Mouse (Mus musculus) left cerebral cortex, postnatal 14 days (tissue): ENCODE results near the gene Arl5c. TPM values are rescaled to one million over a fixed set of nuclear protein-coding genes. Genes with fewer than 3 reads are reported as not detected.
A peak's percentile ranks its signal among the peaks of the same experiment; 100 is the strongest.

Source experiments
- DNase-seq, 2 experiments: peaks; one replicate each; pipeline ENCODE4 v3.0.0; 2021 to 2022; ENCODE audit warnings: low spot score in 2 of 2, mixed read lengths in 1 of 2
- intact Hi-C: fragments of 180-260 bp; cut with DNase I; formaldehyde crosslinking; loops from one replicate; pipeline ENCODE4 v1.15.1; 2025
- long read RNA-seq, 2 experiments: library from polyadenylated mRNA; stranded (forward); transcript quantifications; one replicate each; pipeline ENCODE4 v2.0.0; 2021
- total RNA-seq, 2 experiments: library from RNA; stranded (reverse); gene quantifications; 2 replicates each; pipeline ENCODE4 v1.2.3; 2021

Arl5c gene
- total RNA-seq: 1 to 10 TPM; 2.2 to 2.3 TPM
- long read RNA-seq, experiment 1: 0 reads
- long read RNA-seq, experiment 2: 0 reads

DNA sequence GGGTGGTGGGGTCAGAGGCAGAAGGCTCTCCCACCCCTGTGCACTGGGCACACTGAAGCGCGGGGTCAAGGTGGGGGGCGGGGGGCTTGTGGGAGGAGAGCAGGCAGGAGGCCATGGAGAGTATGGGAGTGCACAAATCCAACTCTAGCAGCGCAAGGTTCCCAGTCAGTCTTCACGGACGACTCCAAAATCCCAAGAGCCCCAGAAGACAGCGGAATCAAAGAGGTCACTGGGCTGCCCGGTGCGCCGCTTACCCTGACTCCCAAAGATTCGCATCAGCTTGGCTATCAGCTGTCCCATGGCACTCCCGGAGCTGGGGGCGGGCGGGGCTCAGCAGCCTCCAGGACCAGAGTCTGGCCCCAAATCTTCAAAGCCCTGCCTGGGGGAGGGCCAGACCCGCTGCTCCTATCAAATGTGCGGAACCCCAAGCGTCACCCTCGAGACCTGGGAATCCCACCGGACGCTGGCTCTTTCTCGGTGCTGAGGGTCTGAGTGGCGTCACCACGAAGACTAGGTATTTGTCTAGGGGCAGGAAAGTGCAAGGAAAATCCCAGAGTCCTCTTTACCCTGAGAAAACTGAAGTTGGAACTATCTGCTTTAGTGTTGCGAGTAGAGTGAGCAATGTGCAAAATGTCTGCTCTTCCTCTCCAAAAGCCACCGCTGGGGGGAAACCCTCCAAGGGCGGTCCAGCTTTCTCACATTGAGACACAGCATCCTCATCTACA, at the start of gene Arl5c:
TSS of gene Arl5c (minus strand) at position 618 of the 725 bp plus-strand sequence.
- intact Hi-C loops: no loop called here
- no peak for DNase-seq

DNA sequence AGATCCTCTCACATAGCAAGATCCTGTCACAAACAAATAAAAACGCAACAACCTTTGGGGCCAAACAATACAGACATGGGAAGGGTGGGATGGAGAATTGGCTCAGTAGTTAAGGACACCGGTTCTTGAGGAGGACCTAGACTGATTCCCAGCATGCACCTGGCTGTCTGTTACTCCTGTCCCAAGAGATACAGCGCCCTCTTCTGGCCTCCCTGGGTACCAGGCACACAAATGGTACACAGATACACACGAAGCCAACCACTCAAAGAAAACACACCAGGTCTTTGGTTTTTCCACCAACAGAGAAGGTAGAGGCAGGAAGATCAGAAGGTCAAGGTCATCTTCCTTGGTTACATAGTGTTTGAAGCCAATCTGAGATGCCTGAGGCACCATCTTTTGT, 49.6 kb upstream of the Arl5c start:
- no peak for DNase-seq

DNA sequence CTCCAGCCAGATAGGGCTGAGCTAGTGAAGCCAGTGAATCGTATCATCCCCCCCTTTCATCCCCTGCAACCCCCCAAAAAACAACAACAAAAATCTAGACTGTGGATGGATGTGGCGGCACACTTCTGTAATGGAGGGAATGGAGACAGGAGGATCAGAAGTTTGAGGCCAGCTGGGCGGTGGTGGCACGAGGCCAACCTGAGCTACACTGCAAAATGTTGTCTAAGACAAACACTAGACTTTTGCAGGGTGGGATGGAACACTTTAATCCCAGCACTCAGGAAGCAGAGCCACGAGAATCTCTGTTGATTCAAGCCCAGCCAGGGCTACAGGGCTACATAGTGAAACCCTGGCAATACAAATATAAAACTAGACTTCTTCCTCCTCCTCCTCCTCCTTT, 48.1 kb upstream of the Arl5c start:
- no peak for DNase-seq
- intact Hi-C loops: no loop called here

More for the DNA sequence above, 49.6 kb upstream of the Arl5c start:
- intact Hi-C loops: no loop called here

DNA sequence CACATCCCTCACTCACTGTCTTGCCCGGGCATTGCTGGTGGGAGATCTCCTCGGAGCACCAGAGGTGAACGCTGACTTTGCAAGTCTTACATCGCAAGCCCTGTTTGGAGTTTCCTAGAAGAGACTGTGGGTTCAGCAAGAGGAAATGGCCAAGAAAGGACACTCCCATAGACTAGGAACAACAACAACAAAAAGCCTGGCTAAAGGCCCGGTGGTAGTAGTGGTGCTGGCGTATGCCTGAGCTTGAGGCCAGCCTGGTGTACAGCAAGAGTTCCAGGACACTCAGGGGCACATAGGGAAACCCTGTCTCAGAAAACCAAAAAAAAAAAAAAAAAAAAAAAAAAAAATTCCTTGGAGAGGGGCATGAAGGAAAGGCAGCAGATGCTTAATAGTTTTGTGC, 46.8 kb upstream of the Arl5c start:
- intact Hi-C loops: no loop called here
- DNase-seq: no peak

DNA sequence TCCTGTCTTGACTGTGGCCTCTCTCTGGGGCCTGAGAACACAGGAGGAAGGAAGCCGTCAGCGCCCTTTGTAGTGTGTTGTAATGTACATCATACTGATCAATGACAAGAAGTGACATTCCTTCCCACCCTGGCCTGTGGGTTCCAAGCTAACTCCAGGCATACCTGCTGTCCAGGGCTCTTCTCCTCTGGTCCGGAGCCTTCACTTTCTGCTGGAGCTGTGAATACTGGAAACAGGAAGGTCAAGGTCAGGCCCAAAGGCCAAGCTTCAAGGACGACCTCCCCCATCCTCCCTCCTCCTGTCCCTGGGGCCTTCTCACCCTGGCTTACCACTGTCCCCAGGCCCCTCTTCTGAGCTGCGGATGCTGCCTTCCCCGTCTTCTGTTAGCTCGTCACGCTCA, 45.0 kb upstream of the Arl5c start:
- DNase-seq: no peak
- intact Hi-C loops: no loop called here

DNA sequence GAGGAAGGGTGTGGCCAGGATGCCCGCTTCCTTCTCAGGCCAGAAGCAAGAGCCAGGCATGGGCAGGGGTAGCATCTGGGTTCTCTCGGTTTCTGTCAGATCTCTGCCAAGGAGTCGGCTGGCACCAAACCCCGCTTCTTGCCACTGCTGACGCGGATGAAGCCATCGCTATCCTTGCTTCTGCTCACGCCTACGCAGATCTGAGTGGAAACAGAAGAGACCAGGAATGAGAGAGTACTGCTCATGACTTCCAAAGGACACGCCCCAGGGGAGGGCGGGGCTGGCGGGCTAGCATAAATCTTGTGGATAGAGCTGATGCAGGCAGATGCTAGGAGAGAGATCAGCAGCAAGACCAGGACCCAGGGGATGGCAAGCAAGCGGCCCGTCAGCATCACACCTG, 41.9 kb upstream of the Arl5c start:
- DNase-seq: peak; percentile 57 to 86
- intact Hi-C loops: no loop called here

DNA sequence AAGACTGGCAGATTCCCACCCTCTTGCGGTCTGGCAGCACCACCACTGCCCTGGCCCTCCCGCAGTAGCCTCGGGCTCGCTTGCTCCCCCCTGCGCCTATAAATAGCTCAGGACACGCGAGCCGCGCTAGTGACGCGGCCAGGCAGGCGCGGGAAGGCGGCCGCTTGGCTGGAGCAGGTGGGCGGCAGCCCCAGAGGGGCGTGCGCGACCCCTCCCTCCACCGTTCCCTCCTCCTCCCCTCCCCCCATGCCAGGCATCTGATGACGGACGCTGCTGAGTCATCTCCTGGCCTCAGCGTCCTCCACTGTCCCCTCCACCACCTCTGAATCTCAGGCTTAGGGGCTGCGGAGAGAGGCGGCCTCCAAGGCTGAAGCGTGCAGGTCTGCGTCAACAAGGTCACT, 40.0 kb upstream of the Arl5c start:
- peak in 1 of 2 experiments; percentile 58 for DNase-seq
- intact Hi-C loops: no loop called here

DNA sequence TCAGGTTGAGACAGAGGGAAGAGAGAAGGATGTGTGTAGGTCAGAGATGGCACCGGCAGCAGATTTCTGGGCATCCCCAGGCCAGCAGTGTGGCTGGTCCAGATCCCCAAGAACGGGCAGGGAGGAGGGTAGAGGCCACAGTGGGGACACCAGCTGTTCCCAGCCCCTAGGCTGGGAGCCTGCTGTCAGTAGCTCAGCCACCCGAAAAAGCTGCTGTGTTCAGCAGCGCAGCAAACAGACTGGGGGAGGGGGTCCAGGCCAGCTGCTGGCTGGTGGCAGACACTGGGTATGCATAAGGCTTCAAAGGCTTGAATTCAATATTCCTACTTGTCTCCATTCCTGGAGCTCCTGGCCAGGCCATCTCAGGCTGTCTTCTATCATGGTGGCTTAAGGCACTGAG, 38.9 kb upstream of the Arl5c start:
- peak; percentile 53 to 73 for DNase-seq
- intact Hi-C loops: no loop called here

DNA sequence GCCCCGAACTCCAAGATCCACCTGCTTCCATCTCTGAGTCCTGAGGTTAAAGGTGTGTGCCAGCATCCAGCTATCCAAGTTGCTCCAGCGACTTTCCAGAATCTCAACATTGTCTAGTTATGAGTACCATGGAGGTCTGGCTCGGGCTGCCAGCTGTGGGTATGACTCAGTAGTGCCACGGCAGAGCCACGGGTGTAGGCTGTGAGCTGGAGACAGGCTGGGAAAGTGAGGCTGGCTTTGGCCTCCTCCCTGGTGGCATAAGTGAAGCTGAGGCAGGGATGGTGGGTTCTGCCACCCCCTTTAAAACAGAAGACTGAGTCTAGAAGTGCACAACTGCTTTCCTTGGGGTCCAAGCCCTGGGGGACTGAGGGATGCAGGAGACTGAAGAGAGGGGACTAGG, 38.1 kb upstream of the Arl5c start:
- no peak for DNase-seq
- intact Hi-C loops: no loop called here

DNA sequence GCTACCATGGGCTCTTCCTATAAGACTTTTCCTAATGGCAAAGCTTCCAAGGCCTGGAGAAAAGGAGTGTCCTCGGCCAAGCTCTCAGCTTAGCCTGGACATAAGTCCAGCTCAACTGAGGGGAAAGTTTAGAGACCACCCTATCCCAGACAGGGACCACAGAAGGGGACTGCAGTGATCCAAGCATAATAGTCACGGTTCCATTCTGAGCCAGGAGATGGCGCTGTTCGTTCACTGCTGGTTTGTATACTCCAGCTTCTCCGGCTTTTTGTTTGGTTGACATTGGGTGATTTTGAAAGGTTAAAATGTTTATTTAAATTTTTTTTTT, 35.4 kb upstream of the Arl5c start:
- peak; percentile 85 to 90 for DNase-seq
- intact Hi-C loops: loop anchor here (1.0 kb wide), 1 partner anchor 44 kb away; no protein-coding TSS in a partner anchor

DNA sequence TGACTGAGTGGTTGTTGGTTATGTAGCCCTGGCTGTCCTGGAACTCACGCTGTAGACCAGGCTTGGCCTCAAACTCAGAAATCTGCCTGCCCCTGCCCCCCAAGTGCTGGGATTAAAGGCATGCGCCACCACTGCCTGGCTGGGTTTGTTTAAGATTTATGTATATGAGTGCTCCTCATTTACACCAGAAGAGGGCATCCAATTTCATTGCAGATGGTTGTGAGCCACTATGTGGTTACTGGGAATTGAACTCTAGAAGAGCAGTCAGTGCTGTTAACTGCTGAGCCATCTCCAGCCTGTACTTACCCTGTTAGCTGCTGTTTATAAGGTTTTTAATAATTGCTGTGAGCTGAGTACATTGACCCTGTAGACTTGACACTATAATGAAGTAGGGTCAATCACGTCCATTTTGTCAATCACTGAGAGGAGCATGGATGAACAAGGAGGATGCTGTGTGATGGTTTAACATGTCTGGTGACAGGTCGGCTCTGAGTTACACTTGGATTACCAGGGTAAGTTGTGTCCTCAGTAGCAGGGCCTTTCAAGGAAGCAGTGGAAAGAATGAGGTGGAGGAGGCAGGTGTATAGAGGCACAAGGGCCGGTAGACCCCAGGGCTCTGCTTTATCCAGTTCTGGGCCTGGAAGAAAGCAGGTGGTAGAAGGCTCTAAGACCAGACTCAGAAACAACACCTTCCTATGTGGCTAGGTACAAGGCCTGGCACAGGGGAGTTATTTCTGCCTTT, 34.9 kb upstream of the Arl5c start:
- DNase-seq: no peak
- intact Hi-C loops: loop anchor here (1.0 kb wide), 1 partner anchor 44 kb away; no protein-coding TSS in a partner anchor

DNA sequence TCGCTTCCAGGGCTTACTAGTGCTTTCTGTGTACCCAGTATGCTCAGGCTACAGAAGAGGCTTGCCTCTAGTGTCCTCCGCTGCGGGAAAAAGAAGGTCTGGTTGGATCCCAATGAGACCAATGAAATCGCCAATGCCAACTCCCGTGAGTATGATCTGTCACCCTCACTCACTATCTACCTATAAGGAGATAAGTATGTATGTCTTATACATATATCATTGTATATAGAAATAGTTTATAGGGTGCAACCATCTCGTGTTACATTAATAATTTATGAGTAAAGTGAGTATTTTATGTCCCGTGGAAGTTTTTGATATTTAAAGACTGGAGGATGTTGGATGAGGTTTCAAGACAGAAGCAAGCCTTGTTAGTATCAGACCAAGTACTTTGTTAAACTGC, 31.8 kb upstream of the Arl5c start:
- no peak for DNase-seq
- intact Hi-C loops: no loop called here

DNA sequence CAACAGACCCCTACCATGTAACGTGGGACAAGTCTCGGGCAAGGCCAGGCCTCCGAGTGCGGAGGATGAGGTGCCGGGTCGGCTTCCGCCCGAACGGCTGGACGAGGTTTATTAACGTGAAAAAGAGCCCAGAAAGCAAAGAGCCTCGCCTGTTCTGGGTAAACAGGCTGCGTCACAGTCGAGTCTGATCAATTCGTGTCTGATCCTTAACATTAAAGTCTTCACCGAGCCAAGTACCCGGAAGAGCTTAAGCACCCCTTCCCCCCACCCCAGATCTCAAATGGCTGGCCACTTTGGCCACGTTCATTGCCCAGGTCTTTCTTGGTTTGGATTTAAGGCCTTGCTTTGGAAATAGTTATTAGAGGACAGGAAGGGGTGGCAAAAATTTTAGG, 31.3 kb upstream of the Arl5c start:
- DNase-seq: no peak
- intact Hi-C loops: no loop called here

DNA sequence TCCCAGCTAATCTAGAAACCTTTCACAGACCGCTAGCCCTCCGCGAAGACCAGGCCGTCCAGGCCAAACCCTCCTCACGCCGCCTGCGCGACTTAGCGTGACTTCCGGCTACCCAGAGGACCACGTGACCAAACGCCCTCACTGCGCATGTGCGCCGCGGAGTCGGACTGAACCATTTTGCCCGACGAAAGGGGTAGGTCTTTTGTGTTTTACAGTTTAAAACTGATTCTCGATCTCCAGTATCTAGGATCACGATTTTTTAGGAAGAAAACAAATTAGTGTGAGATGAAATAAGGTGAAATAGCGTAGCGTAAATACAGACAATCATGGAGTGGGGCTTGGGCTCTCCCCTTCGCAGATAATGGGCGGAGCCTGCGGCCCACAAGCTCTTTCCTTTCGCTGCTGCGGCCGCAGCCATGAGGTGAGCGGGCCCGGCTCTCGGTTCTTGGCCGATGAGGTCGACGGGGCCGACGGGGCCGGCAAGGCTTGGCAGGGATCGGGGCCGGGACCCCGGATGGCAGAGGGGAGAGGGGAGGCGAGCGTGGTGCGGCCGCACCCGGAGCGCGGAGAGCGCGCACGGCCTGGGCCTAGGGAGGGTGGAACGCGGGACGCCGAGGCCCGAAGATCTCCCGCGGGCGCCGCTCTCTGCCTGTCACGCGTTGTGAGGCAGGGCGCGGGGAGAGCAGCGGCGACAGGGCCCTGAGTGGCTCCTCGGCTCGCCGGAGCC, 30.8 kb upstream of the Arl5c start, which contains the start of gene Rpl19:
TSS of gene Rpl19 (plus strand) at position 141 of the 727 bp plus-strand sequence.
- peak; percentile 93 to 94 for DNase-seq
- intact Hi-C loops: no loop called here

DNA sequence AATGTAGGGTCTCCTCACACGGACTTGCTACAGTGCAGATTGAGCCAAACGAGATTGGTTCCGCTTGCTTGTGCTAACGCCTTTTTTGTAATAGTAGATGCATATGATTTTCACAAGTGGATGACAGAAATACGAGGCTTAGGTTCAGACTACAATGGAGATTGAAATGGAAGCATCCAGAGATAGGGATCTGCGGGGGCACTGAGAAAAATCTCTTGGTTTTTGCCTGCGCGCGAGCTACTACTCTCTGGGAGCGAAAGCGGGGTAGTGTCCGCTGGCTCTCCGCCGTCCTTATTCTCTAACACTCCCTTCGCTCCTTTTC, 30.2 kb upstream of the Arl5c start:
- no peak for DNase-seq
- intact Hi-C loops: no loop called here

DNA sequence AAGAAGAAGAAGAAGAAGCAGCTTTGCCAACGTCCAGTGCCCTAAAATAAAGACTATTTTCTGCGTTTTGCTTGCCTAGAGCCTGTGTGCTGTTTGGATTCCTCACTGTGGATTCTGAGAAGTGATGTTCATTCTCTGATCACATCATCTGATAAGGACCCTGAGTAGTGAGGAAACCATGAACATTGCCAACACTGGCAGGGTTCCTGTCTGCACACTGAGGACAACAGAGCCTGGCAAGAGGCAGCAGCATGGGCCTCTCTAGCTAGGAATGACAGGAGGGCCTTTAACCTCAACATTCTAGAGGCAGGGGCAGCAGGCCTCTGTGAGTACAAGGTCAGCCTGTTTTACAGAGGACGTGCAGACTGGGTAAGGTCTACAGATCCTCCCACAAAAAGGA, 28.5 kb upstream of the Arl5c start:
- no peak for DNase-seq
- intact Hi-C loops: no loop called here

DNA sequence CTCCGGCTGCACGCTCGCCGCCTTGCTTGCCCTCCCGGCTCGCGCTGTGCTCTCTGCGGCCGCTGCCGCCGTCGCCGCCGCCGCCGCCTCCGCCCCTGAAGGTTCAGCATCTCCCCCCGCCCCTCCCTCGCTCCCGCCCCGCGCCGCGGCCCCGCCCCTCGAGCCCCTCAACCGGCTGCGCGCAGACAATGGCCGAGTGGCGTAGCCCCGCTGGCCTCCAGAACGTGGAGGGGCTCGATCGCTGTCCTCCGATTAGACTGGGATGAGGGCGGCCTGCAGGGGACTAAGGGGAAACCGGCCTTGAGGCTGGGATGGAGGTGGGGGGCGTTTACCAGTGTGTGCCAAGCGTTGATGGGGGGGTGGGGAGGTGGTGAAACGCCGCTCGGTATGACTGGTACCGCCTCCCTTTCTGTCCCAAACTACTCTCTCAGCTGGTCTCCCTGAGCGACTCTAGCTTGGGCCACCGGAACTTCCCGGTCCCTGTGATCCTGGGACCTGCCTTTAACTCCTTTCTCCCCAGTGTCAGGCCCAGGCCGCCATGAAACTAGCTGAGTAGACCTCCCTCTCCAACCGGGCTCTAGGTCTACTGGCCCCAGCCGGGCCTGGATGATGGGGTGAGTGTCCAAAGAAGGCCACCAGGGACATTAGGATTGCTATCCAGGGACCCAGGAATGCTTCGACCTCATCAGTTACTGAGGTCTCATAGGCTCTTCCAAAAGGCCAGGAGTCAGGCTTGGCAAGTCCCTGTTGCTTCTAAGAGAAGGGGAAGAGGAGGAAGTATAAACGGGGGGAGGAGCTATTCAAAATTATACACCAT, 26.8 kb upstream of the Arl5c start, which contains the start of gene Cacnb1:
TSS of gene Cacnb1 (minus strand) at position 480 of the 817 bp plus-strand sequence.
- DNase-seq: no peak
- intact Hi-C loops: no loop called here

DNA sequence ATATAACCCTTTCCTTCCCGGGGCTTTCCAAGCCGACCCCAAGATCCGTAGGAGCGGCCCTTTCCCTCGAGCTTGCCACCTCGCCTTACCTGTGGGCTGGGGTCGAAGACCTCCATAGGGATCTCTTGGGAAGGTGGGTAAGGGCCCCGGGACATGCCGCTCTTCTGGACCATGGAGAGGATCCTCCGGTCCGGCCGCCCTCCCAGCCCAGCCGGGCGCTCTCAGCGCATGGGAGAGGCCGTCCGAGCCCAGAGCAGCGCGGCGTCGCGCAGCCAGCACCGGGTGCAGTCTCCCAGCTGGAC, 26.2 kb upstream of the Arl5c start:
- no peak for DNase-seq
- intact Hi-C loops: no loop called here

DNA sequence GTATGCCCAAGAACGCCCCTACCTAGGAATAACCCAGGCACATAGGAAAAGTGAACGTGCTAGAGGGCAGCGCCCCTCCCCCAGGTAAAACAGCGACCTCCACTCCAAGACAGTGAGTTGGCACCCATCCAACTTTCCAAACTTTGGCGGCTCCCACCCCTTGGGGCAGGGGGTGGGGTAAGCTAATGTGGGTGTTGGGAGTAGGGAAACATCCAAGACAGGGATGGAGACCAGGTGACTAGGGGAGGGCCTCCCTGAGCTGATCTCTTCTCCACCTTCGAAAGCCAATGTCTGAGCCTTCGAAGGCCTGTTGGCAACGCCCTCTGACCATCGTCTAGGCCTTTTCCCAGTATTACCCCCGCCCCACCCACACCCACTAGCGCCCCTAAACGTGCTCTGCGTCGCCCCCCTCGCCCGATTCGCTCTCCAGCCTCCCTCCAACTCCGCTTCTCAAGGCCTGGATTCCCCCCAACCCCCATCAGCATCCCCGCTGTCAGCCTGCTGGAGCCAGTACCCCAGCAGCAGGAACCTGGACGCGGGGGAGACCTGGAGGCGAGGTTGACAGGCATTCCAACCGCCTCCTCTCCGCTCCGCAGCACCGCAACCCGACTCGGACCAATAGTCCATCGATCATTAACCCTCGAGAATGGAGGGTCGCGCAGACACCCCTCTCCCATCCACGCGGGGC, 25.7 kb upstream of the Arl5c start:
- intact Hi-C loops: no loop called here
- DNase-seq: no peak
